Mouse (Mus musculus) heart, embryonic 10.5 days (tissue): ENCODE results near the gene Dpep3. TPM values are rescaled to one million over a fixed set of nuclear protein-coding genes. Genes with fewer than 3 reads are reported as not detected.
A peak's percentile ranks its signal among the peaks of the same experiment; 100 is the strongest.

Source experiments
- DNase-seq: peaks from one replicate; pipeline ENCODE4 v3.0.0-alpha.2; 2017; ENCODE audit warnings: low spot score
- H3K27ac ChIP-seq: fragments of 300-500 bp; sonication (generic); 2 replicates; pipeline ENCODE4 v1.5.1; 2016; ENCODE audit warnings: mild to moderate bottlenecking
- H3K27me3 ChIP-seq: fragments of 300-500 bp; sonication (generic); 2 replicates; pipeline ENCODE4 v1.6.1; 2016; ENCODE audit warnings: mild to moderate bottlenecking; ENCODE audit not compliant: poor library complexity, insufficient read depth, severe bottlenecking
- H3K36me3 ChIP-seq: fragments of 300-500 bp; sonication (generic); 2 replicates; pipeline ENCODE4 v1.6.1; 2016; ENCODE audit warnings: mild to moderate bottlenecking, moderate library complexity
- H3K4me1 ChIP-seq: fragments of 300-500 bp; sonication (generic); 2 replicates; pipeline ENCODE4 v1.6.1; 2016; ENCODE audit warnings: mild to moderate bottlenecking
- H3K4me3 ChIP-seq: fragments of 300-500 bp; sonication (generic); 2 replicates; pipeline ENCODE4 v1.5.1; 2016; ENCODE audit warnings: mild to moderate bottlenecking, moderate library complexity
- H3K9me3 ChIP-seq: fragments of 300-500 bp; sonication (generic); 2 replicates; pipeline ENCODE4 v1.6.1; 2016; ENCODE audit warnings: mild to moderate bottlenecking, moderate library complexity
- WGBS: fragments of 180-500 bp; shearing (Covaris S2); methylation state at CpG from one replicate; pipeline ENCODE4 v1.1.7; 2016; 5-methylcytosine and 5-hydroxymethylcytosine counted together
- polyA plus RNA-seq: library from polyadenylated mRNA; unstranded; fragments of >200 nt; fragmentation: Nextera tagmentation; extraction: Ambion mirVana; gene quantifications from 2 replicates; pipeline ENCODE4 v1.2.1, GENCODE M21; 2016

Gene Dpep3
- polyA plus RNA-seq, 1 experiment from 2014 or later = not detected

GRCm38 (mm10) chr8:105942542-105942941, 36.7 kb downstream of the Dpep3 start:
- Histone ChIP-seq H3K36me3 (peaks cover 77% of the 10 kb centered on the region), H3K27me3 (no peaks in the 10 kb centered on the region), H3K9me3 (no peaks in the 10 kb centered on the region), H3K4me1 (peaks cover 14% of the 10 kb centered on the region), H3K27ac (no peak overlapping the region), H3K4me3 (no peak overlapping the region)
- DNase-seq = no peak
- 95% methylated on average over 5 of the region's 5 CpGs for WGBS

- peaks cover 14% of the 10 kb centered on the region for H3K4me1 ChIP-seq
- H3K27me3 ChIP-seq = no peaks in the 10 kb centered on the region
- H3K27ac ChIP-seq = no peak overlapping the region
- H3K36me3 ChIP-seq = peaks cover 72% of the 10 kb centered on the region
- WGBS = 92% methylated on average over 11 of the region's 11 CpGs
- DNase-seq = no peak
- no peak overlapping the region for H3K4me3 ChIP-seq
- H3K9me3 ChIP-seq = no peaks in the 10 kb centered on the region
Measured at GRCm38 (mm10) chr8:105942026-105942425, 37.2 kb downstream of the Dpep3 start.

- Histone ChIP-seq H3K27me3 (no peaks in the 10 kb centered on the region), H3K4me1 (peaks cover 29% of the 10 kb centered on the region), H3K27ac (peak within 1 kb of the TSS; percentile 89), H3K9me3 (no peaks in the 10 kb centered on the region), H3K4me3 (peak within 1 kb of the TSS; percentile 67), H3K36me3 (peaks cover 35% of the 10 kb centered on the region)
- no peak for DNase-seq
- 22% methylated on average over 4 of the region's 4 CpGs for WGBS
Measured at GRCm38 (mm10) chr8:105938306-105938669, 40.9 kb downstream of the Dpep3 start, which contains the start of gene Psmb10. Gene Psmb10 (minus strand): TSS chr8:105938444.

- no peaks in the 10 kb centered on the region for H3K27me3 ChIP-seq
- H3K36me3 ChIP-seq = peaks cover 30% of the 10 kb centered on the region
- under 1% methylated on average over 33 of the region's 33 CpGs for WGBS
- H3K27ac ChIP-seq = peak overlapping the region; percentile 89
- H3K4me1 ChIP-seq = peaks cover 25% of the 10 kb centered on the region
- peak overlapping the region; percentile 67 for H3K4me3 ChIP-seq
- DNase-seq = no peak
- no peaks in the 10 kb centered on the region for H3K9me3 ChIP-seq
Measured at GRCm38 (mm10) chr8:105937496-105938305, 41.5 kb downstream of the Dpep3 start.

GRCm38 (mm10) chr8:105936866-105937475, 42.3 kb downstream of the Dpep3 start:
- Histone ChIP-seq H3K27ac (peak overlapping the region; percentile 89), H3K27me3 (no peaks in the 10 kb centered on the region), H3K4me1 (peaks cover 25% of the 10 kb centered on the region), H3K36me3 (peaks cover 25% of the 10 kb centered on the region), H3K9me3 (no peaks in the 10 kb centered on the region), H3K4me3 (peak overlapping the region; percentile 67)
- peak; percentile 98 for DNase-seq
- WGBS = under 1% methylated on average over 30 of the region's 30 CpGs

GRCm38 (mm10) chr8:105935863-105936603, 43.2 kb downstream of the Dpep3 start:
- no peak for DNase-seq
- Histone ChIP-seq H3K27me3 (no peaks in the 10 kb centered on the region), H3K9me3 (no peaks in the 10 kb centered on the region), H3K4me1 (peaks cover 26% of the 10 kb centered on the region), H3K36me3 (peaks cover 22% of the 10 kb centered on the region), H3K27ac (peak overlapping the region; percentile 89), H3K4me3 (peak overlapping the region; percentile 67)
- 19% methylated on average over 7 of the region's 7 CpGs for WGBS

GRCm38 (mm10) chr8:105935105-105935504, 44.1 kb downstream of the Dpep3 start:
- Histone ChIP-seq H3K4me1 (peaks cover 35% of the 10 kb centered on the region), H3K27me3 (no peaks in the 10 kb centered on the region), H3K36me3 (peaks cover 26% of the 10 kb centered on the region), H3K27ac (no peak overlapping the region), H3K4me3 (0 out of 2 replicates have a peak overlapping the region, but pooled peaks have one; percentile 67), H3K9me3 (no peaks in the 10 kb centered on the region)
- 59% methylated on average over 6 of the region's 6 CpGs for WGBS
- DNase-seq = no peak

GRCm38 (mm10) chr8:105933762-105934161, 45.5 kb downstream of the Dpep3 start, which contains the start of gene Ctrl:
Gene Ctrl (minus strand): TSS chr8:105933862.
- DNase-seq = no peak
- H3K27me3 ChIP-seq = no peaks in the 10 kb centered on the region
- H3K27ac ChIP-seq = no peak within 1 kb of the TSS
- peaks cover 36% of the 10 kb centered on the region for H3K4me1 ChIP-seq
- peaks cover 23% of the 10 kb centered on the region for H3K36me3 ChIP-seq
- WGBS = 82% methylated on average over 2 of the region's 2 CpGs
- no peak within 1 kb of the TSS for H3K4me3 ChIP-seq
- H3K9me3 ChIP-seq = no peaks in the 10 kb centered on the region

- H3K36me3 ChIP-seq = peaks cover 23% of the 10 kb centered on the region
- H3K4me1 ChIP-seq = peaks cover 27% of the 10 kb centered on the region
- no peak overlapping the region for H3K27ac ChIP-seq
- H3K27me3 ChIP-seq = no peaks in the 10 kb centered on the region
- WGBS = 85% methylated on average over 11 of the region's 11 CpGs
- no peak for DNase-seq
- no peaks in the 10 kb centered on the region for H3K9me3 ChIP-seq
- H3K4me3 ChIP-seq = no peak overlapping the region
Measured at GRCm38 (mm10) chr8:105932525-105932924, 46.7 kb downstream of the Dpep3 start.

- no peak for DNase-seq
- Histone ChIP-seq H3K27ac (no peak overlapping the region), H3K36me3 (peaks cover 23% of the 10 kb centered on the region), H3K4me1 (peaks cover 22% of the 10 kb centered on the region), H3K9me3 (no peaks in the 10 kb centered on the region), H3K4me3 (no peak overlapping the region), H3K27me3 (no peaks in the 10 kb centered on the region)
- WGBS = 84% methylated on average over 3 of the region's 3 CpGs
Measured at GRCm38 (mm10) chr8:105931271-105931670, 48.0 kb downstream of the Dpep3 start.

GRCm38 (mm10) chr8:105930602-105931001, 48.6 kb downstream of the Dpep3 start:
- 14% methylated on average over 8 of the region's 8 CpGs for WGBS
- peaks cover 23% of the 10 kb centered on the region for H3K36me3 ChIP-seq
- DNase-seq = peak; percentile 90

GRCm38 (mm10) chr8:105925123-105925522, 54.1 kb downstream of the Dpep3 start:
- 60% methylated on average over 3 of the region's 3 CpGs for WGBS
- peaks cover 8% of the 10 kb centered on the region for H3K4me1 ChIP-seq
- H3K9me3 ChIP-seq = no peaks in the 10 kb centered on the region
- no peak overlapping the region for H3K27ac ChIP-seq
- peaks cover 16% of the 10 kb centered on the region for H3K36me3 ChIP-seq
- DNase-seq = no peak
- no peak overlapping the region for H3K4me3 ChIP-seq
- no peaks in the 10 kb centered on the region for H3K27me3 ChIP-seq

More at GRCm38 (mm10) chr8:105930602-105931001, 48.6 kb downstream of the Dpep3 start:
- Histone ChIP-seq H3K27ac (peak overlapping the region; percentile 62), H3K9me3 (no peaks in the 10 kb centered on the region), H3K4me1 (peaks cover 15% of the 10 kb centered on the region), H3K4me3 (no peak overlapping the region), H3K27me3 (no peaks in the 10 kb centered on the region)
